Mouse (Mus musculus) macrophage (primary cell): ENCODE data around the gene Mical1. TPM values are rescaled to one million over a fixed set of nuclear protein-coding genes. Genes with fewer than 3 reads are reported as not detected.
A peak's percentile ranks its signal among the peaks of the same experiment; 100 is the strongest.
"Not testable (repeated sequence)": the region's sequence is repeated elsewhere in the genome, so short reads cannot be mapped to it uniquely, and the experiment has no call there.

Source experiments
- H3K27ac ChIP-seq: fragments of 350-480 bp; formaldehyde crosslinking; 2 replicates; pipeline ENCODE4 v1.9.0; 2021
- H3K36me3 ChIP-seq: fragments of 350-480 bp; formaldehyde crosslinking; 2 replicates; pipeline ENCODE4 v1.9.0; 2021; ENCODE audit errors: inconsistent target
- H3K4me3 ChIP-seq: fragments of 350-480 bp; formaldehyde crosslinking; 2 replicates; pipeline ENCODE4 v1.9.0; 2021; ENCODE audit errors: inconsistent target
- H3K79me2 ChIP-seq: fragments of 350-480 bp; formaldehyde crosslinking; 2 replicates; pipeline ENCODE4 v1.9.0; 2021; ENCODE audit errors: inconsistent target
- WGBS: methylation state at CpG from one replicate; pipeline ENCODE4 v1.1.7; 2026; ENCODE audit warnings: inconsistent platforms; ENCODE audit not compliant: missing documents; 5-methylcytosine and 5-hydroxymethylcytosine counted together
- polyA plus RNA-seq: library from polyadenylated mRNA; stranded (reverse); fragments of 250-400 nt; gene quantifications from 3 replicates; pipeline ENCODE4 v1.2.4, GENCODE M21; 2018; ENCODE audit warnings: inconsistent platforms

Mical1 gene
- polyA plus RNA-seq, 1 experiment from 2014 or later = 31.3 TPM

DNA sequence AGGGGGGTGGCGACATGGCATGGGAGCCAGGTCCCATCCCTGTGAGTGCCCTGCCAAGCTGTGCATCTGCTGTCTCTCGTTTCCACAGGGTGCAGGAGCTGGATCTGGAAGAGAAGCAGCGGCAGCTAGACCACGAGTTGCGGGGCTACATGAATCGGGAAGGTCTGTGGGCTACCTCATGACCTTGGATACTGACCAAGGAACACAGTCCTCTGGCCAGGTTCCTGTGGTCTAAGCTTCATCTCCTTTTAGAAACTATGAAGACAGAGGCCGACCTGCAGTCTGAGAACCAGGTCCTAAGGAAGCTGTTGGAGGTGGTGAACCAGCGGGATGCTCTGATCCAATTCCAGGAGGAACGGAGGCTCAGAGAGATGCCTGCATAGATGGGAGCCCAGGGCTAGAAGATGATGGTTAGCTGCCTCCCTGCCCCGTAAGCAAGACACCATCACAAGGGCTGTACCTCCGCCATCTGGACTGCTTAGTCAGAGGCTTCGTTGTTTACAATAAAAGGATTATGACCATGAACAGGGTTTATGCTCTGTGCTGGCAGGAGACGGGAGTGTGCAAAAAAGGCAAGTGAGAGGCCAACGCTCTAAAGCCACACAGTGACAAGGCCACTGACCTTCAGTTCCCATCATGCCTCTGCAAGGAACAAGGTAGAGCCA, 10.5 kb downstream of the Mical1 start:
- H3K79me2 ChIP-seq = no peaks in the 10 kb centered on the region
- peaks cover 60% of the 10 kb centered on the region for H3K36me3 ChIP-seq
- no peak overlapping the region for H3K27ac ChIP-seq
- H3K4me3 ChIP-seq = no peak overlapping the region
- 90% methylated on average over 14 of the region's 14 CpGs for WGBS

DNA sequence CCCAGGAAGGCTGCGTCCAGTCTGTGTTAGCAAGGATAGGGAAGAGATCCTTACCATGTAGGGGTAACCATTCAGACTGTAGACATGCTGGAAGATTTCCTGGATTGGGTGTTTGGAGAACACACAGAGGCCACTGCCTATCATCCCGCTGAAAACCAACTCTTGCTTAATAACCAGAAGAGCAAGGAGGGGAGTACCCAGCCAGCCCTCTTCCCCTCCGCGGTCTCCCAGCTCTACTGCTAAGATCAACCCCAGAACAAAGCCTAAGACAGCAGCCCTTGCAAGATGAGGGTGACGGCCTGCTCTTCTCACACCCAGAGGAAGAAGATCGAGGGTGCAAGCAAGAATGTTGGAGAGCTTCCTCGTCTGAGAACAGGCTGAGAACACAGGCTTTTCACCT, 12.8 kb downstream of the Mical1 start:
- 17% methylated on average over 7 of the region's 7 CpGs for WGBS
- Histone ChIP-seq H3K27ac (no peak overlapping the region), H3K4me3 (no peak overlapping the region), H3K79me2 (no peaks in the 10 kb centered on the region), H3K36me3 (peaks cover 41% of the 10 kb centered on the region)

DNA sequence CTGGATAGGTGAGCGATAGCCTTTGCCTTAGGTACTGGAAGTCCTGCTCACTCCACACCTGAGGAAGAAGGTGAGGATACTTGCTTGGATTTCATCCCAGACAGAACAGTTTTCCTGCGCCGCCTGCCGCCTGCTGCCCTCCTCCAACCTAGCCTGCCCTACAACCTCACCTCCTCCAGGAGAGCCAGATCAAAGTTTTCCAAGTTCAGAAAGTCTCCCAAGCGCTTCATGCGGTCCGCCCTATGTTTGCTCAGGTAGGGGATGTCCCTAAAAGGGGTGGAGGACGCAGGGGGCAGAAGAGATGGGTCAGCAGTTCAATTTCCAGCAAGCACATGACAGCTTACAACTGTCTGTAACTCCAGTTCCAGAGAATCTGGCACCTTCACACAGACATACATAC, 13.2 kb downstream of the Mical1 start:
- H3K4me3 ChIP-seq = peak overlapping the region; percentile 52
- H3K27ac ChIP-seq = no peak overlapping the region
- H3K79me2 ChIP-seq = no peaks in the 10 kb centered on the region
- H3K36me3 ChIP-seq = peaks cover 37% of the 10 kb centered on the region
- 64% methylated on average over 8 of the region's 8 CpGs for WGBS

- H3K36me3 ChIP-seq = peaks cover 31% of the 10 kb centered on the region
- H3K27ac ChIP-seq = 0 out of 2 replicates have a peak within 1 kb of the TSS, but pooled peaks have one; percentile 21
- peak within 1 kb of the TSS; percentile 52 for H3K4me3 ChIP-seq
- WGBS = 1% methylated on average over 48 of the region's 50 CpGs
- no peaks in the 10 kb centered on the region for H3K79me2 ChIP-seq
These were observed 13.8 kb downstream of the Mical1 start, which contains the start of the genes Smpd2 and Ppil6 for GRCm38 (mm10) chr10:41489708-41490517. TSS of gene Smpd2 (minus strand) at chr10:41490369. TSS of gene Ppil6 (plus strand) at chr10:41490439.

DNA sequence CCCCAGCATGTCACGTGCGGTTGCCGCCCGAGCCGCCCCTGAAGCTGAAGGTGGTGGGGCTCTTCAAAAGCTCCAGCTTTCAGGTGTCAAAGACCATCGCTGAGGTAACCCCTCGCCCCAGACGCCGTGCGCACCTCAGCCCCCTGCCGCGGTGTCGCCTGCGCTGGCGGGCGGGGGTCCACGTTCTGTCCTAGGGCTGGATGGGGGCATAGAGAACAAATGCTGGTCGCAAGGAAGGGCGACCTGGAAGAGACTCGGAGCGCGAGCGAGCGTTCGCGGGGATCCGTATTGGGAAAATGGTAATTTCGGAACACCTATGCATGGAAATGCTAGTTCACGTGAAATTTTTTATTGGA, 14.4 kb downstream of the Mical1 start:
- Histone ChIP-seq H3K4me3 (peak overlapping the region; percentile 52), H3K36me3 (peaks cover 25% of the 10 kb centered on the region), H3K27ac (no peak overlapping the region), H3K79me2 (no peaks in the 10 kb centered on the region)
- 1% methylated on average over 29 of the region's 29 CpGs for WGBS

GRCm38 (mm10) chr10:41491111-41491510, 15.0 kb downstream of the Mical1 start:
- H3K27ac ChIP-seq = no peak overlapping the region
- peak overlapping the region; percentile 52; the same call in 1 of the 2 replicates for H3K4me3 ChIP-seq
- H3K79me2 ChIP-seq = no peaks in the 10 kb centered on the region
- H3K36me3 ChIP-seq = peaks cover 19% of the 10 kb centered on the region
- 23% methylated on average over 4 of the region's 4 CpGs for WGBS

GRCm38 (mm10) chr10:41500941-41501340, 24.8 kb downstream of the Mical1 start:
- 56% methylated on average over 4 of the region's 4 CpGs for WGBS

GRCm38 (mm10) chr10:41504996-41505395, 28.9 kb downstream of the Mical1 start:
- H3K36me3 ChIP-seq = no peaks in the 10 kb centered on the region
- H3K27ac ChIP-seq = no peak overlapping the region
- no peaks in the 10 kb centered on the region for H3K79me2 ChIP-seq
- 88% methylated on average over 1 of the region's 1 CpGs for WGBS
- H3K4me3 ChIP-seq = no peak overlapping the region

More at GRCm38 (mm10) chr10:41500941-41501340, 24.8 kb downstream of the Mical1 start:
- no peak overlapping the region for H3K4me3 ChIP-seq
- H3K27ac ChIP-seq = no peak overlapping the region
- H3K36me3 ChIP-seq = no peaks in the 10 kb centered on the region
- no peaks in the 10 kb centered on the region for H3K79me2 ChIP-seq

- not testable (repeated sequence) for H3K27ac ChIP-seq, H3K36me3 ChIP-seq, H3K4me3 ChIP-seq, H3K79me2 ChIP-seq
- WGBS = 0% methylated on average over 3 of the region's 3 CpGs
These were observed 29.3 kb downstream of the Mical1 start for GRCm38 (mm10) chr10:41505446-41505845.

- no peak overlapping the region for H3K27ac ChIP-seq
- no peak overlapping the region for H3K4me3 ChIP-seq
- no peaks in the 10 kb centered on the region for H3K36me3 ChIP-seq
- 65% methylated on average over 2 of the region's 2 CpGs for WGBS
- H3K79me2 ChIP-seq = no peaks in the 10 kb centered on the region
These were observed 33.0 kb downstream of the Mical1 start for GRCm38 (mm10) chr10:41509160-41509559.

DNA sequence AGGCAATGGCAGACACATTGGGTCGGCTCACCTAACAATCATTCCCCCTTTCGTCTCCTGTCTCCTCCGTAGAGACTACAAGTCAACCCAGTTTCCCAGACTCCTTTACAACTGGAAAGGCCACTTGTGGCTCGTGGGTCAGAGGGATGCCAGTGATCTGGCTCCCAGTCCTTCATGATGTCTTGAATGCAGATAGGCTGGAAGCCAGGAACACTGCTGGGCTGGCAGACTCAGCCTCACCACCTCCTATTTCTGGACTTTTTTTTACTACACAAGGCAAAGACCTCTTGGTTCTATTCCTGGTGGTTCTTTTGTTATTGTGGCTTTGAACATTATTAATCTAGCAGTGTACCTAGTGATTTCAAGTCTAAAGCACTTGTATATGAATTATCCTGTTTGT, 38.2 kb downstream of the Mical1 start:
- Histone ChIP-seq H3K27ac (no peak overlapping the region), H3K79me2 (no peaks in the 10 kb centered on the region), H3K4me3 (no peak overlapping the region), H3K36me3 (no peaks in the 10 kb centered on the region)
- 85% methylated on average over 4 of the region's 4 CpGs for WGBS

DNA sequence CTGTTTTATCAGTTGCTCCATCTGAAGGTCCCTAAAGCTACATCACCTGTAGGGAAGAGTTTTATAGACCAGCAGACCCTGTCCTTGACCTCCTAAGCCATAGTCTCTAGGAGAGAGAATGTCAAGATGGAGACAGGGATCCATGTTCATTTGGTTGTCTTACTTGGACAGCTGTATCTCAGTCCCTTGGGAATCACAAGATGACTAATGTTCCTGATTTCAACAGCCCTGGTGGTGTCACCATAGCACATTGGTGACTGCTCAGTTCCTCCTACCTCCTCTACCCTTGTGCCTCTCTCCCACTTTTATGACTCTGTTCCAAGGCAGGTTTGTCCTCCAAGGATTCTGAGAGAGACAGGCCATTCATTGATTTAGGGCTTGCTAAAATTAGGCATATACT, 38.8 kb downstream of the Mical1 start:
- H3K36me3 ChIP-seq = no peaks in the 10 kb centered on the region
- H3K4me3 ChIP-seq = no peak overlapping the region
- H3K79me2 ChIP-seq = peaks cover 2% of the 10 kb centered on the region; the same call in 1 of the 2 replicates
- H3K27ac ChIP-seq = no peak overlapping the region

GRCm38 (mm10) chr10:41518508-41518980, 42.4 kb downstream of the Mical1 start:
- no peaks in the 10 kb centered on the region for H3K36me3 ChIP-seq
- peaks cover 32% of the 10 kb centered on the region for H3K79me2 ChIP-seq
- peak overlapping the region; percentile 77 for H3K4me3 ChIP-seq
- H3K27ac ChIP-seq = peak overlapping the region; percentile 87
- WGBS = 2% methylated on average over 23 of the region's 23 CpGs

DNA sequence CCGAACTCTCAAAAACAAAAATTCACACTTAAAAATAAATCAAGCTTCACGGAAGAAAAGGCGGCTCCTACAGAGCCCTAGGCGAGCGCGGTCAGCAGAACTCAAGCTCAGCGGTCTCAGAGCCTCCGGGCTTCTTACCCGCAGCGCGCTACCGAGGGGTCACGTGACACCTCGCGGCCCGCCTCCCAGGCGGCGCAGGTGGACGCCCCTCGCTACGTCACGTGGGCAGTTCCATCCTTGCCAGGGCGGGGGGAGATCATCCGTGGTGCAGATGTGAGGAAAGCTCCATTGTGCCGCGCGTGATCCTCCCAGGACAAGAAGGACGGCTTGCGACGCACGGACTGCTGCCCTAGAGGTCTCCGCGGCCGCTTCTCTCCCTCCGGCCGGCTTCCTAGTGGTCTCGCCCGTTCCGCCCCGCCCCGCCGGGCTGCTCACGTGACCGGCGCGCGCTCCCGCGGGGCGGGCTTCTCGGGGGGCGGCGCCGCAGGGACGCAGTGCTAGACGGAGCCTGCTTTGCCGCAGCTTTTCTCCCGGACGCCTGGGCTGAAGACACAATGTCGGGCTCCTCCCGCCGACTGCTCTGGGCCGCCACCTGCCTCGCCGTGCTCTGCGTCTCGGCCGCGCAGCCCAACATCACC, 43.0 kb downstream of the Mical1 start, which contains the start of gene Cd164:
Gene Cd164, plus strand, starts transcription at position 434 of the 638 bp plus-strand sequence.
- H3K27ac ChIP-seq = peak within 1 kb of the TSS; percentile 87
- under 1% methylated on average over 62 of the region's 69 CpGs for WGBS
- peak within 1 kb of the TSS; percentile 77 for H3K4me3 ChIP-seq
- H3K79me2 ChIP-seq = peaks cover 32% of the 10 kb centered on the region
- H3K36me3 ChIP-seq = no peaks in the 10 kb centered on the region
